Mouse (Mus musculus) thymus, adult 2 months (tissue): ENCODE data around the gene Gm17409.

Source experiments
- CTCF ChIP-seq: fragments of 200-500 bp; IDR thresholded peaks from 2 replicates; pipeline ENCODE4 v1.5.1; 2012; ENCODE audit warnings: mild to moderate bottlenecking, control low read depth, low read length, moderate library complexity, borderline replicate concordance; ENCODE audit not compliant: control insufficient read depth, poor library complexity, insufficient read depth; ENCODE audit errors: extremely low read depth
- POLR2A ChIP-seq: fragments of 200-500 bp; IDR thresholded peaks from 2 replicates; pipeline ENCODE4 v1.6.1; 2012; ENCODE audit warnings: mild to moderate bottlenecking, low read length, control low read depth, moderate library complexity; ENCODE audit not compliant: control insufficient read depth, poor library complexity, insufficient read depth; ENCODE audit errors: extremely low read depth

DNA sequence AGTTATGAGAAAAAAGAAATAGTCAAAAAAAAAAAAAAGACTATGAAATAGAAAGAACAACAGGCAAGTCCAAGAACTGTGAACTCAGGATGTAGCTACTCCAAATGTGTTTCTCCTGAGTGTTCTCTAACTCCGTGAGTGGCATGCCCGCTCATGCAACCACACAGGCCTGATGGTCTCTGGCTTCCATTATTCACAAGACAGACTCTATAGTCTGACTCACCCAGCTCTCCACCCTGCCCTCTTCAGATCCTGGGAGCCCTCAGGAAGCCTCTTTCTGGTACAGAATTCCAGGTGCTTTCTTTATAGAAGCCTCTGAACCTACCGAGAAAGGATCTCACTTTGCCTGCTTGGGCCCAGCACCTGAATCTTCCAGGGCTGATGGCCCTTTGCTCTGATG, 15.8 kb downstream of the Gm17409 start:
- TF ChIP-seq CTCF (no peak), POLR2A (no peak)
